Mouse (Mus musculus): ENCODE results near the gene Ezh1. TPM values are rescaled to one million over a fixed set of nuclear protein-coding genes. Genes with fewer than 3 reads are reported as not detected.

Gene Ezh1
- polyA plus RNA-seq, 1 experiment from 2014 or later: 26.1 TPM

DNA sequence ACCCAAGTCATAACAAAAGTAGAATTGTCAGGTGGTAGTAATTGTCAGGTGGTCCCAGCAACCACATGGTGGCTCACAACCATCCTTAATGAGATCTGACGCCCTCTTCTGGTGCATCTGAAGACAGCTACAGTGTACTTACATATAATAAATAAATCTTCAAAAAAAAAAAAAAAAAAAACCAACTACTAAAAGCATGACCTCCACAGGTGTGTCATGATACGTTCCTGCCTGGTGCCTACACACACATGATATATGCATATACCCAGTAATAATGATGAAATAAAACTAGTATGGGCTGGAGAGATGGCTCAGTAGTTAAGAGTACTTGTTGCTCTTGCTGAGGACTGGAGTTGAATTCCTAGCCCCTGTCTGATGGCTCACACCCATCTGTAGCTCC, 75.2 kb downstream of the Ezh1 start:
- no peaks in the 10 kb centered on the region for H3K36me3 ChIP-seq
- H3K9me3 ChIP-seq (replicated peaks): no peaks in the 10 kb centered on the region
- WGBS: 56% methylated on average over 2 of the region's 2 CpGs
- H3K4me1 ChIP-seq: peaks cover 26% of the 10 kb centered on the region
- no peak overlapping the region for H3K4me3 ChIP-seq (replicated peaks)
- H3K27me3 ChIP-seq (replicated peaks): no peaks in the 10 kb centered on the region
- H3K4me2 ChIP-seq: no peak overlapping the region
- ATAC-seq (ENCODE audit: low FRiP score): no peak
- no peak overlapping the region for H3K27ac ChIP-seq (replicated peaks)
- no peak overlapping the region for H3K9ac ChIP-seq (replicated peaks)

DNA sequence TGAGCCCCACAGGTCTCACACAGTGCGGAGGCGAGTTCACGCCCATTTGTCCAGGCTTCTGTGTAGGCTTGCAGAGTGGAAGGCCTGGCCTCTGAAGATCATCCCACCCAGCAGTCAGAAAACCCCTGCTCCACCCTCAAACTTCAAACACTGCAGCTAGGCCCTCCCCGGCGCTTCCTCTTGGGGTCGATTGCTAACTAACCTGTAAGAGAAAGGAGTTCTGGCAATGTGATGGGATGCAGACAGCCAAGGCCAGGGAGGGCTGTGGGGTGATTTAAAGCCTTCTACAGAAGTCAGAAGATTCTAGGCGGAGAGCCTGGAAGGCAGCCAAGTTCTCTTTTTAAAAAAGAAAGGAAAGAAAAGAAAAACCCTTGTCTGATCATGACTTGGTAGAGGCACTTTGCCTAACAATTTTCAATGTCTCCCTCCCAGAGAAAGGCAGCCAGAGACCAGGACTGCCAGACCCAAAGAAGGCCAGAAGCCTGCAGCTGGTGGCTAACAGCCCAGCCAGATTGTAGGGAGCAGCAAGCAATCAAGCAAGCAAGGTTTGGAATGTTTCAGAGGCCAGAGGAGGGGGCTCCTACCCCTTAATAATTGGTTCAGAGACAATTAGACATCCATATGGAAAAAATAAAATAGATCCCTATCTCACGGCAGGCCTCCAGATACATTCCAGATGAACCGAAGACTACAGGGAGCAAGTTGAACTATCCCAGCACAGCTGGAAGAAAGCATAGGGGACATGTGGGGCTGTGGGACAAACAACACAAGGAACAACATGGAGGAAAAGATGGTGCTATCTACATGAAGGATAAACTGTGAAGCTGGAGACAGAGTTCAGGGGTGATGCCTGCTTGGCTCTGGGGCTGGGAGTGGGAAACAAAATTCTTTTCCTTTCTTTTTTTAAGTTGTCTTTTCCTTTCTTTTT, 76.8 kb downstream of the Ezh1 start:
- no peak overlapping the region for H3K4me2 ChIP-seq
- H3K9ac ChIP-seq (replicated peaks): no peak overlapping the region
- H3K27me3 ChIP-seq (replicated peaks): no peaks in the 10 kb centered on the region
- H3K4me3 ChIP-seq (replicated peaks): no peak overlapping the region
- H3K9me3 ChIP-seq (replicated peaks): no peaks in the 10 kb centered on the region
- peaks cover 19% of the 10 kb centered on the region for H3K4me1 ChIP-seq
- H3K36me3 ChIP-seq: no peaks in the 10 kb centered on the region
- peak overlapping the region; percentile 63 for H3K27ac ChIP-seq (replicated peaks)
- ATAC-seq (ENCODE audit: low FRiP score): no peak
- 33% methylated on average over 9 of the region's 9 CpGs for WGBS

DNA sequence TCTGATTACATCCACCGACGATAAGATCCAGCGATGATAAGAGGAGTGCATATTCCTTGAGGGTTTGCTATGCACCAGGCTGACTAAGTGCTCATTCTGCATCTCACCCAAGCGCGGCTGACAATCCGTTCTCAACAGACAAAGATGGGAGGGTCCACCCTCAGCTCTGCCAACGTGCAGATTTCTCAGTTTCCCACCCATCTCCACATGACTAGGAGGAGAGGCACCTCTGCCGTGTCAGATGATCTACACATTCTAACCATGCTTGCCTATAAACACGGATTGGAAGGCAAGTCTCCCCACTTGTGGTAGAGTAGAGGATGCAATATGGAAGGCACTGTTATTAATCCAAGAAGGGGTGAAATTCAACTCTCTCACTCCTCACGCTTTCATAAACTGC, 77.5 kb downstream of the Ezh1 start:
- H3K4me3 ChIP-seq (replicated peaks): no peak overlapping the region
- peak overlapping the region; percentile 63 for H3K27ac ChIP-seq (replicated peaks)
- H3K9ac ChIP-seq (replicated peaks): no peak overlapping the region
- WGBS: 64% methylated on average over 10 of the region's 10 CpGs
- H3K4me1 ChIP-seq: peaks cover 23% of the 10 kb centered on the region
- H3K36me3 ChIP-seq: no peaks in the 10 kb centered on the region
- no peak for ATAC-seq (ENCODE audit: low FRiP score)
- H3K27me3 ChIP-seq (replicated peaks): no peaks in the 10 kb centered on the region
- H3K4me2 ChIP-seq: no peak overlapping the region
- H3K9me3 ChIP-seq (replicated peaks): no peaks in the 10 kb centered on the region

DNA sequence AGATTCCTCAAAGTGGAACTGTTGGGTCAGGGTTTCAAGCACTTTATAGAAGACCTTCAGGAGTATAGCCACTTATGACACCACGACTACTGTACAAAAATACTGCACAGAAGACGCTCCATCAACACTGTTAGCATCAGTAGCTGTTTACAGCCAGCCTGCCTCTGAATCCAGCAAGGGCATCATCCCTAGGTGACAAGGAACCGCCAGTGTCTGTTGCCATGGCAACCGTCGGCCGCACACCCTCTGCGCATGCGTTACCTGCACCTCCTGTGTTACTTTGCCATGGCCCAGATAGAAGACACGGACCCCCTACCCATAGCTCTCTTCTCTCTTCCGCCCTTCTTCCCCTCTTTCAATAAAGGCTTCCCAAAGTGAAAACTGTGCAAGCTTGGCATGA, 79.9 kb downstream of the Ezh1 start:
- H3K9me3 ChIP-seq (replicated peaks): no peaks in the 10 kb centered on the region
- H3K27ac ChIP-seq (replicated peaks): peak overlapping the region; percentile 66
- H3K27me3 ChIP-seq (replicated peaks): no peaks in the 10 kb centered on the region
- no peak overlapping the region for H3K9ac ChIP-seq (replicated peaks)
- peak; percentile 46; the same call in 1 of the 2 replicates for ATAC-seq (ENCODE audit: low FRiP score)
- 16% methylated on average over 10 of the region's 10 CpGs for WGBS
- peaks cover 27% of the 10 kb centered on the region for H3K4me1 ChIP-seq
- peak overlapping the region; percentile 34 for H3K4me2 ChIP-seq
- no peak overlapping the region for H3K4me3 ChIP-seq (replicated peaks)
- no peaks in the 10 kb centered on the region for H3K36me3 ChIP-seq

DNA sequence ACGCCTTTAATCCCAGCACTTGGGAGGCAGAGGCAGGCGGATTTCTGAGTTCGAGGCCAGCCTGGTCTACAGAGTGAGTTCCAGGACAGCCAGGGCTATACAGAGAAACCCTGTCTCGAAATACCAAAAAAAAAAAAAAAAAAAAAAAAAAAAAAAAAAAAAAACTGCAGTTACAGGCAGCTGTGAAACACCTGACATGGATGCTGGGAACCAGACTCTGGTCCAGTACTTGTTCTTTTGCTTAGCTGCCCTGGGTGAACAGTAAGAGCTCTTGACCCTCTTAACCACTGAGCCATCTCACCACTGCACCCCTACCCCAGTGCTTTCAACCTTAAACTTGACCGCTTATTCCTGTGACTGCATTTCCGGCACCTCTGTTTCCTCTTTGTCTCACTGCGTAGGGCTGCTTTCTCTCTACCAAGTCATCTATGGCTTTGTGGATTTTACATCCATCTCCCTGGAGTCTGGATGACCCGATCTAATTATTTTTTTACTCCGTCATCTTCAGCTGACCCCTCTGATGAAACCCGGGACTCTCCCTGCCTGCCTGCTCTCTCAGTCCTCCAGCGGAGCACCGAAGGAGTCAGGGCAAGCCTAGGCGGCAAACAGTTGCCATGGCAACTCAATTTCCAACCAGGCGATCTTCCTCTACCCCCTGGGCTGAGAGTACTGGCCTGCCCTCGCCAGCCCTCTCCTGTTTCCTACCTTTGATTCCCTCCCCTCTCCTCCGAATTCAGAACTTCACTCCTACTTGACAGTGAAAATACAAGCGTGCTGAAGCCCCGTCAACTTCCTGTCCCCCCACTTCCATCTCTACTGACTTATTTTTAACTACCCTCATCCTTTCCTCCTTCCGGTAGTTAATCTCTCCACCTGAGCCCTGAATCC, 82.7 kb downstream of the Ezh1 start:
- peak; percentile 57 for ATAC-seq (ENCODE audit: low FRiP score)
- H3K4me3 ChIP-seq (replicated peaks): peak overlapping the region; percentile 32
- no peaks in the 10 kb centered on the region for H3K36me3 ChIP-seq
- H3K9ac ChIP-seq (replicated peaks): peak overlapping the region; percentile 43
- peaks cover 32% of the 10 kb centered on the region for H3K4me1 ChIP-seq
- no peaks in the 10 kb centered on the region for H3K9me3 ChIP-seq (replicated peaks)
- peak overlapping the region; percentile 54 for H3K27ac ChIP-seq (replicated peaks)
- 20% methylated on average over 19 of the region's 19 CpGs for WGBS
- H3K4me2 ChIP-seq: peak overlapping the region; percentile 58
- H3K27me3 ChIP-seq (replicated peaks): no peaks in the 10 kb centered on the region

DNA sequence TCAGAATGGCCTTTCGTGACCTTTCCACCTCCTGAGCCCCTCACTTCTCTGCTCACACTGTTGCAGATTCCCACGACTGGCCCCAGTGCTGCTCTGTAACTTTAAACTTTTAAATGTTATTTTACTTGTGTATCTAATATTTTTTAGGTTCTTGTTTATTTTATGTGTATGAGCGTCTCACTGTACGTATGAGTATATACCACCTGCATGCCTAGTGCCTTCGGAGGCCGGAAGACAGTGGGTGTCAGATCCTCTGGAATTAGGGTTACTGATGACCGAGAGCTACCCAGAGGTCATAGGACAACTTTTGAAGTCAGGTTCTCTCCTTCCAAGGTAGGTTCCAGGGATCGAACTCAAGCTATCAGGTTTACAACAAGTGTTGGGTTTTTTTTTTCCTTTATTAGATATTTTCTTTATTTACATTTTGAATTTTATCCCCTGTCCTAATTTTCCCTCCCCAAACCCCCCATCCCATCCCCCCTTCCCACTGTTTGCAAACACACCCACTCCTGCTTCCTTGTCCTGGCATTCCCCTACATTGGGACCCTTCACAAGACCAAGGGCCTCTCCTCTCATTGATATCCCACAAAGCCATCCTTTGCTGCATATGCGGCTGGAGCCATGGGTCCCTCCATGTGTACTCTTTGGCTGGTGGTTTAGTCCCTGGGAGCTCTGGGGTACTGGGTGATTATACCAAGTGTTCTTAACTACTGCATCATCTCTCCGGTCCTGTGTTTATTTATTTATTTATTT, 83.9 kb downstream of the Ezh1 start:
- no peak overlapping the region for H3K4me2 ChIP-seq
- H3K36me3 ChIP-seq: no peaks in the 10 kb centered on the region
- H3K4me3 ChIP-seq (replicated peaks): no peak overlapping the region
- ATAC-seq (ENCODE audit: low FRiP score): no peak
- 90% methylated on average over 10 of the region's 10 CpGs for WGBS
- H3K9me3 ChIP-seq (replicated peaks): no peaks in the 10 kb centered on the region
- no peaks in the 10 kb centered on the region for H3K27me3 ChIP-seq (replicated peaks)
- no peak overlapping the region for H3K9ac ChIP-seq (replicated peaks)
- H3K4me1 ChIP-seq: peaks cover 33% of the 10 kb centered on the region
- H3K27ac ChIP-seq (replicated peaks): no peak overlapping the region

Other genes with a start within 250 kb of the Ezh1 start
- gene Atp6v0a1, start 217.0 kb downstream of the Ezh1 start, polyA plus RNA-seq (2015; fragmentation: Nextera tagmentation; extraction: Ambion mirVana): 150 and 167 TPM in 2 replicates
- 11.7 and 12.4 TPM in 2 replicates for gene Naglu, start 156.5 kb downstream of the Ezh1 start, polyA plus RNA-seq (2015; fragmentation: Nextera tagmentation; extraction: Ambion mirVana)
- gene Hsd17b1, start 148.1 kb downstream of the Ezh1 start, polyA plus RNA-seq (2015; fragmentation: Nextera tagmentation; extraction: Ambion mirVana): 0.22 and 0.29 TPM in 2 replicates
- 37.5 and 39.6 TPM in 2 replicates for gene Coasy, start 143.9 kb downstream of the Ezh1 start, polyA plus RNA-seq (2015; fragmentation: Nextera tagmentation; extraction: Ambion mirVana)
- 94.2 and 96.6 TPM in 2 replicates for gene Mlx, start 139.2 kb downstream of the Ezh1 start, polyA plus RNA-seq (2015; fragmentation: Nextera tagmentation; extraction: Ambion mirVana)
- 17.7 and 22.4 TPM in 2 replicates for gene Psmc3ip, start 131.0 kb downstream of the Ezh1 start, polyA plus RNA-seq (2015; fragmentation: Nextera tagmentation; extraction: Ambion mirVana)
- gene Retreg3, start 106.6 kb downstream of the Ezh1 start, polyA plus RNA-seq (2015; fragmentation: Nextera tagmentation; extraction: Ambion mirVana): 23.5 and 26.0 TPM in 2 replicates
- 68.4 and 73.7 TPM in 2 replicates for gene Tubg1, start 106.5 kb downstream of the Ezh1 start, polyA plus RNA-seq (2015; fragmentation: Nextera tagmentation; extraction: Ambion mirVana)
- 49.9 and 60.7 TPM in 2 replicates for gene Tubg2, start 70.6 kb downstream of the Ezh1 start, polyA plus RNA-seq (2015; fragmentation: Nextera tagmentation; extraction: Ambion mirVana)
- 11.2 and 12.3 TPM in 2 replicates for gene Cntnap1, start 55.9 kb downstream of the Ezh1 start, polyA plus RNA-seq (2015; fragmentation: Nextera tagmentation; extraction: Ambion mirVana)
- gene Plekhh3, start 55.1 kb downstream of the Ezh1 start, polyA plus RNA-seq (2015; fragmentation: Nextera tagmentation; extraction: Ambion mirVana): 9.2 and 9.5 TPM in 2 replicates
- 0.51 and 0.70 TPM in 2 replicates for gene Ccr10, start 51.0 kb downstream of the Ezh1 start, polyA plus RNA-seq (2015; fragmentation: Nextera tagmentation; extraction: Ambion mirVana)
- gene Ramp2, start 19.6 kb upstream of the Ezh1 start, polyA plus RNA-seq (2015; fragmentation: Nextera tagmentation; extraction: Ambion mirVana): 105 and 107 TPM in 2 replicates
- gene Vps25, start 27.2 kb upstream of the Ezh1 start, polyA plus RNA-seq (2015; fragmentation: Nextera tagmentation; extraction: Ambion mirVana): 123 and 128 TPM in 2 replicates
- 5.1 and 7.0 TPM in 2 replicates for gene Wnk4, start 34.1 kb upstream of the Ezh1 start, polyA plus RNA-seq (2015; fragmentation: Nextera tagmentation; extraction: Ambion mirVana)
- 0.77 and 0.80 TPM in 2 replicates for gene Cntd1, start 52.5 kb upstream of the Ezh1 start, polyA plus RNA-seq (2015; fragmentation: Nextera tagmentation; extraction: Ambion mirVana)
- gene Coa3, start 52.7 kb upstream of the Ezh1 start, polyA plus RNA-seq (2015; fragmentation: Nextera tagmentation; extraction: Ambion mirVana): 213 and 237 TPM in 2 replicates
- gene Becn1, start 75.8 kb upstream of the Ezh1 start, polyA plus RNA-seq (2015; fragmentation: Nextera tagmentation; extraction: Ambion mirVana): 172 and 175 TPM in 2 replicates
- gene Psme3, start 89.8 kb upstream of the Ezh1 start, polyA plus RNA-seq (2015; fragmentation: Nextera tagmentation; extraction: Ambion mirVana): 108 and 123 TPM in 2 replicates
- 1.5 and 1.7 TPM in 2 replicates for gene Aoc2, start 98.6 kb upstream of the Ezh1 start, polyA plus RNA-seq (2015; fragmentation: Nextera tagmentation; extraction: Ambion mirVana)
- 0.20 and 0.38 TPM in 2 replicates for gene Aoc3, start 104.1 kb upstream of the Ezh1 start, polyA plus RNA-seq (2015; fragmentation: Nextera tagmentation; extraction: Ambion mirVana)
- not detected in 2 replicates for gene G6pc, start 141.1 kb upstream of the Ezh1 start, polyA plus RNA-seq (2015; fragmentation: Nextera tagmentation; extraction: Ambion mirVana)
- 88.1 and 94.0 TPM in 2 replicates for gene Aarsd1, start 191.2 kb upstream of the Ezh1 start, polyA plus RNA-seq (2015; fragmentation: Nextera tagmentation; extraction: Ambion mirVana)
- 7.7 and 10.6 TPM in 2 replicates for gene Gm27029, start 198.3 kb upstream of the Ezh1 start, polyA plus RNA-seq (2015; fragmentation: Nextera tagmentation; extraction: Ambion mirVana)
- gene Rundc1, start 198.6 kb upstream of the Ezh1 start, polyA plus RNA-seq (2015; fragmentation: Nextera tagmentation; extraction: Ambion mirVana): 28.7 and 29.0 TPM in 2 replicates
- gene Ptges3l, start 198.9 kb upstream of the Ezh1 start, polyA plus RNA-seq (2015; fragmentation: Nextera tagmentation; extraction: Ambion mirVana): 4.3 and 4.5 TPM in 2 replicates
- gene Rpl27, start 215.8 kb upstream of the Ezh1 start, polyA plus RNA-seq (2015; fragmentation: Nextera tagmentation; extraction: Ambion mirVana): 245 and 254 TPM in 2 replicates
- gene Ifi35, start 221.9 kb upstream of the Ezh1 start, polyA plus RNA-seq (2015; fragmentation: Nextera tagmentation; extraction: Ambion mirVana): 3.9 and 17.0 TPM in 2 replicates
- gene Rnd2, start 238.5 kb upstream of the Ezh1 start, polyA plus RNA-seq (2015; fragmentation: Nextera tagmentation; extraction: Ambion mirVana): 63.6 and 71.7 TPM in 2 replicates
- 95.4 and 105 TPM in 2 replicates for gene Vat1, start 239.8 kb upstream of the Ezh1 start, polyA plus RNA-seq (2015; fragmentation: Nextera tagmentation; extraction: Ambion mirVana)

Measured in neural tube, embryonic 15.5 days (tissue).